Mouse (Mus musculus): ENCODE results near the gene Mtpn.

- TF ChIP-seq TAL1 (IDR thresholded peaks at IDR 0.05; ENCODE audit: low read length) (no peak), GATA1 (IDR thresholded peaks at IDR 0.05; ENCODE audit: low read length) (no peak)
These were observed 76.0 kb downstream of the Mtpn start for GRCm38 (mm10) chr6:35463450-35464395.
